Mouse (Mus musculus) natural killer cell, adult 2 months (primary cell): ENCODE results near the gene Fat1.
"Not testable (repeated sequence)": the region's sequence is repeated elsewhere in the genome, so short reads cannot be mapped to it uniquely, and the experiment has no call there.

Source experiments
- DNase-seq, 2 experiments: peaks; one replicate each; pipeline ENCODE4 v3.0.0; 2022; ENCODE audit warnings: low spot score in 2 of 2

The Fat1 gene

DNA sequence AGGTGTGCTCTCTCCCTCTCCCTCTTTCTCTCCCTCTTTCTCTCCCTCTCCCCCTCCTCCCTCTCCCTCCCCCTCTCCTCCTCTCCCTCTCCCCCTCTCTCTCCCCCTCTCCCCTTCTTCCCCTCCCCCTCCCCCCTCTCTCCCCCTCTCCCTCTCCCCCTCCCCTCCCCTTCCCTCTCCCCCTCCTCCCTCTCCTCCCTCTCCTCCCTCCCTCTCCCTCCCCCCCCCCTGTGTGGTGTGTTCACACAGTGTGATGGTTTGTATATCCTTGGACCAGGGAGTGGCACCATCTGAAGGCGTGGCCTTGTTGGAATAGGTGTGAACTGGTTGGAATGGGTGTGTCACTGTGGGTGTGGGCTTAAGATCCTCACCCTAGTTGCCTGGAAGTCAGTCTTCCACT lies 130.1 kb downstream of the Fat1 start:
- not testable (repeated sequence) for DNase-seq

DNA sequence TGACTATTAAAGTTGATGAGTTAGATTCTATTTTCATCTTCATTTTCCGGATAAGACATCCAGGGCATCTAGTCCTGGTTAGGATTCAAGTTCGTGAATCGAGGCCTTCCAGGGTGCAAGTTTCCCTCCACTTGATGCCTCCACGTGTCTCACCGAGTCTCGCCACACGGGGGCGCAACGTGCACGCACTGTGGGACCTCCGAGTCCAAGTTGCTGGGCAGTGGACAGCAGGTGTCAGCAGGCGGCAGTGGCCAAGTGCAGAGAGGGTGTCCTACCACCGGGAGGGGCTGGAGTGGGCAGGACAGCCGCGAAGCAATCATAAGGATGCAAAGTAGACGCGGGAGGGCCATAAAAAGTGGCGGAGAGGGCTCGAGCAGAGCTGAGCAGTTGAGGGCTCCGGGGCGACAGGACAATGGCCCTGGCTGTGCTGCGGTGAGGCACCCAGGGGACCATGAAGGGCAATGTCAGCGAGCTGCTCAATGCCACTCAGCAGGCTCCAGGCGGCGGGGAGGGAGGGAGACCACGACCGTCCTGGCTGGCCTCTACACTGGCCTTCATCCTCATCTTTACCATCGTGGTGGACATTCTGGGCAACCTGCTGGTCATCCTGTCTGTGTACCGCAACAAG lies 133.6 kb downstream of the Fat1 start, which contains the start of gene Mtnr1a:
Gene Mtnr1a (plus strand): TSS at position 379 of the 628 bp plus-strand sequence.
- DNase-seq, result no peak

DNA sequence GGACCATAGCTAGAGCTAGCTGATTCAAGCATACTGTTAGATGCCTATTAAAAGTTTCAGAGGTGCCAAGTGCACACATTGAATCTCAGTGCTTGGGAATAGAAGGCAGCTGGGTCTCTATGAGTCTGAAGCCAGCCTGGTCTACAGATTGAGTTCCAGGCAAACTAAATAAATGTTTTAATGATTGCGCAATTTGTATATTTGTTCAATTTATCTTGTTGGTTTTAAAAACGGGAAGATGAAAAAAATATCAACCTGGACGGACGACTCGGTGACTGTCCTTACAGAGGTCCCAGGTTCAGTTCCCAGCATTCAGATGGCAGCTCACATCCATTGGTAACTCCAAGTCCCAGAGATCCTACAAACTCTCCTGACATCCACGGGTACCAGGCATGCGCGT lies 135.7 kb downstream of the Fat1 start:
- no peak for DNase-seq

DNA sequence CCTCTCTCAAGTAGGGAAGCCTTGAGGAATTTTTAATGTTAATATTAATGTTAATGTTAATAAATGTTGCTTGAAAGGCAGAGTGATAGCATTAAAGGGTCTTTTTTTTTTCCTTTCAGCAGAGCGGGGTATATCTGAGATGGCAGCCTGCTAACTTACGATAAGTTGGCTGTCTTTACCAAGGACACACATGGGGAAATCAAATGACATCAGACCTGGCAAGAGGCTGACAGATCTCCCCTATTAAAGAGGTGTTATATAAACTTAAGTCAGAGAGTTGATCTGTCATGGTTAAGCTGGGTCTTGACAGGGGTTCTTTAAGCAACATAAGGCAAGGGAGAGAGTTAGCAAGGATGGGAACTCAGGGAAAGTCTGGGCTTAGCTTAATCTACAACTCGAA lies 145.6 kb downstream of the Fat1 start:
- DNase-seq, result no peak

DNA sequence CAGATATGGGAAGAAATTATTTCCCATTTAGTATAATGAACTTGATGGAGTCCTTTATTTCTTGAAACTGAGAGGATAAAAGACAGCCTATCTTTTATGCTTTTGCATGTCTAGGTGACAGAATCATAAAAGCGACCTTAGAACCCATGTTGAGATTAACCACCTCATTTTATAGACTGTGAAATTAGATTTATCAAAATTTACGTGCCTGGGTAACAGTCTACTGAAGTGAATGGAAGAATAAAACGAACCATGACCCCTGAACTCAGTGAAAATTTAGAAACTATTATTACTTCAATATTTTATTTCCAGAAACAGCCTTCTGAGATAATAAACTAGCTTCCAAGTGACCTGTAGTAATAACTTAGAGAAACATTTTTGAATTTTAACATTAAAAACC lies 158.4 kb downstream of the Fat1 start:
- no peak for DNase-seq
